Mouse (Mus musculus): ENCODE measurements around the gene Slc39a11. TPM values are rescaled to one million over a fixed set of nuclear protein-coding genes. Genes with fewer than 3 reads are reported as not detected.

Gene Slc39a11
- polyA plus RNA-seq (2015; fragmentation: Nextera tagmentation; extraction: Ambion mirVana), result 15.2 and 16.8 TPM in 2 replicates

DNA sequence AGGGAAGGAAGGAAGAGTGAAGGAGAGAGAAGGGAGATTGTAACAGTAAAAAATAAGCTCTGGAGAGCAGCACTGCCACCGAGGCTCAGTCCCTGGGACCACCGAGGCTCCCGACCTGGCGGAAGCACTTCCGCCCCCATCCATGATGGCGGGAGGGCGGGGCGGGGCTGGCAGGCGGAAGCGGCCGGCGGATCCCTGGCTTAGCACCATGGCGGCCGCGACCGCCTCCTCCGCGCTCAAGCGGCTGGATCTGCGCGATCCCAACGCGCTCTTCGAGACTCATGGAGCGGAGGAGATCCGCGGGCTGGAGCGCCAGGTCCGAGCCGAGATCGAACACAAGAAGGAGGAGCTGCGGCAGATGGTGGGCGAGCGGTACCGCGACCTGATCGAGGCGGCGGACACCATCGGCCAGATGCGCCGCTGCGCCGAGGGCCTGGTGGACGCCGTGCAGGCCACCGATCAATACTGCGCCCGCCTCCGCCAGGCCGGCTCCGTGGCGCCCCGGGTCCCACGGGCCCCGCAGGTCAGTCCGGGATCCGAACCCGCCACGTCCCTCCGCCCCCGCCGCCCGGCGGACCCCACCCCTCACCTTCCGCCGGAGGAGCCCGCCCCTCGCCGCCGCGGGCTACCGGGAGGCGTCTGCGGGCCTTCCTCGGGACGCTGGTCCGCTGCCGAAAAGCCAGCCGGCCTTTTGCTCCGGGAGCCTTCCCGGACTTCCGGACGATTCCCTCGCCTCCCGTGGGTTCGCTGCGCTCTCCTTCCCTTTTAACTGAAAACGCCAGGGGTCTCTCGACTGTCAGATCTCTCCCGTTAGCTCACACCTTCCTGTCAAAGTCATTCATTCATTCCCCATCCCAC, at the start of gene Slc39a11:
Slc39a11 (minus strand) TSS at position 727 of the 858 bp plus-strand sequence.
- Histone ChIP-seq H3K36me3 (peaks cover 32% of the 10 kb centered on the region), H3K9me3 (no peaks in the 10 kb centered on the region), H3K27me3 (replicated peaks) (no peaks in the 10 kb centered on the region), H3K4me3 (peak within 1 kb of the TSS; percentile 91), H3K9ac (peak within 1 kb of the TSS; percentile 97), H3K4me2 (peak within 1 kb of the TSS; percentile 85), H3K27ac (replicated peaks) (peak within 1 kb of the TSS; percentile 85), H3K4me1 (peaks cover 25% of the 10 kb centered on the region)
- WGBS, result under 1% methylated on average over 83 of the region's 91 CpGs
- ATAC-seq (ENCODE audit: extremely low read depth, insufficient number of reproducible peaks, low FRiP score, low TSS enrichment), result peak; percentile 58; the same call in 1 of the 2 replicates

DNA sequence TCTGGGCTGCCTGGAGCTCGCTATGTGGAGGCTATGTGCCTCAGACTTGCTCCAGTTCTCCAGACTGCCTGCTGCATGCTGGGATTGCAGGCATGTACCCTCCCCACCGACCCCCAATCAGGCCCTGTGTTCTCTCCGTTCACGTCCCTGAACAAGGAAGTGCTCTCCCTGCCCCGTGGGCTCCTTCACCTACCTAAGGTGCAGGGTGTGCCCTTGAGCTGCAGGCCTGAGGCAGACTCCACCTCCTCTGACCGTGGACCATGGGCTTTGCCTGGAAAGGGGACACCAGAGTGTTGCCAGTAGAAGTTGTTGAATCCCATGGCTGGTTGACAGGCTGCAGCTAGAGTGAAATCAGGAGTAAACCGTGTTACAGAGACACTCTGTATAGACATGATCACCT, 49.8 kb upstream of the Slc39a11 start:
- H3K4me1 ChIP-seq, result peaks cover 3% of the 10 kb centered on the region; the same call in 1 of the 2 replicates

DNA sequence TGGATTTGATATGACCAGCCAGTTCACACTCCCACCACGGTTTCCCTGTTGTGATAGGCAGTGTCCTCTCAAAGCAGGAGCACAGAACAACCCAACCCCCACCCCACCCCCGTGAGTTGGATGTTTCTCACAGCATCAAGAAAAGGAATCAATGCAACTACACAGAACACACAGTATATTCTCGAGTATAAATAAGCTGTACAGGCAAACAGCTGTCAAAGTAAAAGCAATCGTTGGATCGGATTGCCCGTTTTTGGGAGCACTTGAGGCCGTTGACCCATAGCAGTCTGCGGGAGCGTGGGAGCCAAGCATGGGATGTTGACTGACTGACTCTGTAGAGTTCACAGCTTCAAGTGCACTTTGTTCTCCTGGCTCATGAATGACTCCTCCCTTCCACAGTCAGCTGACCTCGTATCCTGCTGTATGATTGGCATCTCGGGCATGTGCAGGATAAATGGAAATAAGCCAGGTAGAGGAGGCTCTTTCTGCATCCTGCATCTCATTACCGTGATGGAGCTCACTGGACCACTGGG, 48.2 kb upstream of the Slc39a11 start:
- ATAC-seq (ENCODE audit: extremely low read depth, insufficient number of reproducible peaks, low FRiP score, low TSS enrichment), result no peak
- no peak overlapping the region for H3K4me3 ChIP-seq
- 76% methylated on average over 12 of the region's 12 CpGs for WGBS
- H3K9me3 ChIP-seq, result no peaks in the 10 kb centered on the region
- H3K4me2 ChIP-seq, result no peak overlapping the region
- H3K27me3 ChIP-seq (replicated peaks), result no peaks in the 10 kb centered on the region
- H3K36me3 ChIP-seq, result peaks cover 52% of the 10 kb centered on the region
- H3K27ac ChIP-seq (replicated peaks), result no peak overlapping the region
- H3K9ac ChIP-seq, result no peak overlapping the region
- H3K4me1 ChIP-seq, result no peaks in the 10 kb centered on the region

More for the DNA sequence above, 49.8 kb upstream of the Slc39a11 start:
- Histone ChIP-seq H3K27ac (replicated peaks) (no peak overlapping the region), H3K4me3 (no peak overlapping the region), H3K9ac (no peak overlapping the region), H3K27me3 (replicated peaks) (no peaks in the 10 kb centered on the region), H3K9me3 (no peaks in the 10 kb centered on the region), H3K36me3 (peaks cover 36% of the 10 kb centered on the region), H3K4me2 (no peak overlapping the region)
- 77% methylated on average over 7 of the region's 7 CpGs for WGBS
- no peak for ATAC-seq (ENCODE audit: extremely low read depth, insufficient number of reproducible peaks, low FRiP score, low TSS enrichment)

DNA sequence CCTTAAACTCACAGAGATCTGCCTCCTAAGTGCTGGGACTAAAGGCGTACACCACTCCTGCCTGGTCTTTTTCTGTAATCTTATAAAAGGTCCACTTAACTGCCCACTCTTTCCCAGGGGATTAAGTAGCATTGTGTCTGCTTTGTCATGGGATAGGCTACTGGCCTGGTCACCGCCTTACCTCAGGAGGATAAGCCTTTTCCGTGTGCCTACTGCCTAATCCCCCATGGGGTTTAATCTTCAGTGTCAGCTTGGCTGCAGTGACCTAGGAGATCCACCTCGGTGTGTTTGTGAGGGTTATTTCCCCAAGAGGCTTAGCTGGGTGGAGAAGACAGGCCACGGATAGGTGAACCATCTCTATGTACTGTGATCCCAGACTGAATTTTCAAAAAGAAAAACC, 47.7 kb upstream of the Slc39a11 start:
- no peak overlapping the region for H3K4me2 ChIP-seq
- WGBS, result 68% methylated on average over 5 of the region's 5 CpGs
- no peaks in the 10 kb centered on the region for H3K4me1 ChIP-seq
- no peaks in the 10 kb centered on the region for H3K9me3 ChIP-seq
- H3K27ac ChIP-seq (replicated peaks), result no peak overlapping the region
- no peak overlapping the region for H3K4me3 ChIP-seq
- H3K36me3 ChIP-seq, result peaks cover 57% of the 10 kb centered on the region
- H3K27me3 ChIP-seq (replicated peaks), result no peaks in the 10 kb centered on the region
- ATAC-seq (ENCODE audit: extremely low read depth, insufficient number of reproducible peaks, low FRiP score, low TSS enrichment), result no peak
- H3K9ac ChIP-seq, result no peak overlapping the region

DNA sequence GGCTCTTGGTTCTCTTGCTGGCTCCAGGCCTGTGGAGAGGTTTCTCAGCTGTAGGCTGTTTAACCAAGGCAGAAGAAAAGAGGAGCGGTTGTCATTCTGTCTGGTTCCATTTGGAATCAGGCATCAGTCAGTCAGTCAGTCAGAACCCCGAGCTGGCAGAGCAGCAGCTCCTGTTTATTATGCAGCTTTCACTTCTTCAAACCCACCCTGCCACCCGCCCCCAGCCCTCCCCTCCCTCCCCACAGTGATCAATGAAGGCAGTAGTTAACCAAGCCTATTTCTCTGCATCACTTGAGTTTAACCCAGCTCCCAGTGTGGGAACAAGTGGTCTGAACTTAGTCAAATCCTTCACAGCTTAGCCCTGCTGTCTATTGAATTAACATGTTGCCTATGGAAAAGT, 42.0 kb upstream of the Slc39a11 start:
- Histone ChIP-seq H3K4me3 (no peak overlapping the region), H3K4me1 (peaks cover 3% of the 10 kb centered on the region), H3K27ac (replicated peaks) (no peak overlapping the region), H3K9me3 (no peaks in the 10 kb centered on the region), H3K4me2 (no peak overlapping the region), H3K27me3 (replicated peaks) (no peaks in the 10 kb centered on the region), H3K36me3 (peaks cover 94% of the 10 kb centered on the region), H3K9ac (peak overlapping the region; percentile 7; the same call in 1 of the 2 replicates)
- no peak for ATAC-seq (ENCODE audit: extremely low read depth, insufficient number of reproducible peaks, low FRiP score, low TSS enrichment)
- WGBS, result 79% methylated on average over 3 of the region's 3 CpGs

DNA sequence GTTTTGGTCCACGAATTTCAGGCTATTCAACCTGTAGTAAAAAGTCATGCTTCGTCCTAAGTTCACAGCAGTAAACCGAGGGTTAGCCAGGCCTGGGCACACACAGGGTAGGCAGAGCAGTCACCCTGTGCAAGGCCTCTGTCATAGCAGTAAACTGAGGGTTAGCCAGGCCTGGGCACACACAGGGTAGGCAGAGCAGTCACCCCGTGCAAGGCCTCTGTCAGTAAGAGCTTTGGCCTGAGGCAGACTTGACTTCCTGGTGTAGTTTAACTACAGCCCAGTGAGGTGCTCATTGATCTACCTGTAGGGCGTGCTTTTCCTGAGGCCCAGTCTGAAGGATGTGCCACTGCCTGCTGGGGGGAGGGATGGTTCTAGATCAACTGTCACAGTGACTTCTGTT, 41.4 kb upstream of the Slc39a11 start:
- Histone ChIP-seq H3K9ac (no peak overlapping the region; the same call in 1 of the 2 replicates), H3K9me3 (no peaks in the 10 kb centered on the region), H3K27me3 (replicated peaks) (no peaks in the 10 kb centered on the region), H3K4me1 (peaks cover 8% of the 10 kb centered on the region), H3K4me3 (no peak overlapping the region), H3K36me3 (peaks cover 89% of the 10 kb centered on the region), H3K4me2 (no peak overlapping the region), H3K27ac (replicated peaks) (no peak overlapping the region)
- ATAC-seq (ENCODE audit: extremely low read depth, insufficient number of reproducible peaks, low FRiP score, low TSS enrichment), result no peak
- 84% methylated on average over 5 of the region's 5 CpGs for WGBS

DNA sequence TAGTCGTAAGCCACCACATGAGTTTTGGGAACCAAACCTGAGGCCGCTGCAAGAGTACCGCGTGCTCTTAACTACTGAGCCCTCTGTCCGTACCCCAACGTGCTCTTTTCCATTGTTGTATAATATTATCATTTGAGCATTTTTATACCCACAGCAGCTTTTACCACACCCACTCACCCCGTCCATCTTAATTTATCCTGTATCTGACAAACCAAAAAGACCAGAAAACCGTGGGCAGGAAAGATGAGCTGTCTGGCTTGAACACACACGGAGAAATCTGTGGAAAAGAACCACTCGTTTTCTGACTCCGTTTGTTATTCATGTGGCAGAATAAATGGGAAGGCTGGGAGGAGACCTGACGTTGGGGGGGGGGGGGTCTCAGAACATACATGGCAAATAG, 40.6 kb upstream of the Slc39a11 start:
- Histone ChIP-seq H3K9me3 (no peaks in the 10 kb centered on the region), H3K36me3 (peaks cover 81% of the 10 kb centered on the region), H3K4me1 (peaks cover 12% of the 10 kb centered on the region), H3K27me3 (replicated peaks) (no peaks in the 10 kb centered on the region), H3K27ac (replicated peaks) (no peak overlapping the region), H3K9ac (no peak overlapping the region), H3K4me2 (no peak overlapping the region), H3K4me3 (no peak overlapping the region)
- no peak for ATAC-seq (ENCODE audit: extremely low read depth, insufficient number of reproducible peaks, low FRiP score, low TSS enrichment)
- 88% methylated on average over 12 of the region's 12 CpGs for WGBS

DNA sequence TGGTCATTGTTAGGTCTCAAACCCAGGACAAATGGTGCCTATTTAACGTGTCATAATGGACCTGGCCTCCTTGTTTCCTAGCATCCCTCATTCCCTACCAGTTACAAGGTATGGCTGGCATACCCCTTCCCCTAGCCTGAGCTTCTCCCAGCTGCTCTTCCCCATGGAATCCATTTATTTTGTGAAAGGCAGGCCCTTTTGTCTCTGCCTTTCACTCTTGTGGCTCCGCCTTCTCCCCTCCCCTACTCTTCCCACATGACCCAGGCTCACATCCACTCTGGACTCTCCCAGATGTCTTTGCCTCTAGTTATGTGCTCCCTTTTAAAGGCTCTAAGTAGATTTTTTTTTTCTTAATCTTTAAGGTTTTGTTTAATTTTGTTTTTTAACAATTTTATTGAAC, 37.2 kb upstream of the Slc39a11 start:
- H3K9ac ChIP-seq, result no peak overlapping the region
- no peaks in the 10 kb centered on the region for H3K9me3 ChIP-seq
- no peak overlapping the region for H3K27ac ChIP-seq (replicated peaks)
- no peak overlapping the region for H3K4me2 ChIP-seq
- H3K27me3 ChIP-seq (replicated peaks), result no peaks in the 10 kb centered on the region
- peaks cover 46% of the 10 kb centered on the region for H3K36me3 ChIP-seq
- no peak overlapping the region for H3K4me3 ChIP-seq
- 80% methylated on average over 2 of the region's 2 CpGs for WGBS
- ATAC-seq (ENCODE audit: extremely low read depth, insufficient number of reproducible peaks, low FRiP score, low TSS enrichment), result no peak
- peaks cover 27% of the 10 kb centered on the region for H3K4me1 ChIP-seq

DNA sequence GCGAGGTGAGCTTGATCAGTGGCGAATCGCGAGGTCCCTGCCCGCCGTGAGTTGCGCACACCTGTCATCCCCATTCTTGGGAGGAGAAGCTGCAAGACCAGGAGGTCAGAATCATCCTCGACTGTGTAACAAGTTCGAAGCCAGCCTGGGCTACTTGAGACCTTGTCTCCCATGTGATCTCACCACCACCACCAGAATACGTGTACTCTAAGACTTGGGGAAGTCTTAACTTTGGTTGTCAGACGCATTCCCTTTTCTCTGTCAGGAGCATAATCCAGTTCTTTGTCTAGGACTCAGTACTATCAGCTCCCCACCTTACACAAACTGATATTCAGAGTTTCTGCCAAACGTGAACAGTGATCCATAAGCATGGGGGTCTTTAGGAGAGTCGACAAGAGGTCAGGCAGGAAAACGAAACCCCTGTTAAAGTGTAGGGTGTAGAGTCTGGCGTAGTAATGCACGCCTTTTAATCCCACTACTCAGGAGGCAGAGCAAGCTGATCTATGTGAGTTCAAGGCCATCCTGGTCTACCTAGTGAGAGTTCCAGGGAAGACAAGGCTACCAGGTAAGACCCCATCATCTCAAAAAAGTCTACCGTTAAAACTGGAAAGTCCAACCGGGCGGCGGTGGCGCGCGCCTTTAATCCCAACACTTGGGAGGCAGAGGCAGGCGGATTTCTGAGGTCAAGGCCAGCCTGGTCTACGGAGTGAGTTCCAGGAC, 35.0 kb upstream of the Slc39a11 start:
- no peak for ATAC-seq (ENCODE audit: extremely low read depth, insufficient number of reproducible peaks, low FRiP score, low TSS enrichment)

DNA sequence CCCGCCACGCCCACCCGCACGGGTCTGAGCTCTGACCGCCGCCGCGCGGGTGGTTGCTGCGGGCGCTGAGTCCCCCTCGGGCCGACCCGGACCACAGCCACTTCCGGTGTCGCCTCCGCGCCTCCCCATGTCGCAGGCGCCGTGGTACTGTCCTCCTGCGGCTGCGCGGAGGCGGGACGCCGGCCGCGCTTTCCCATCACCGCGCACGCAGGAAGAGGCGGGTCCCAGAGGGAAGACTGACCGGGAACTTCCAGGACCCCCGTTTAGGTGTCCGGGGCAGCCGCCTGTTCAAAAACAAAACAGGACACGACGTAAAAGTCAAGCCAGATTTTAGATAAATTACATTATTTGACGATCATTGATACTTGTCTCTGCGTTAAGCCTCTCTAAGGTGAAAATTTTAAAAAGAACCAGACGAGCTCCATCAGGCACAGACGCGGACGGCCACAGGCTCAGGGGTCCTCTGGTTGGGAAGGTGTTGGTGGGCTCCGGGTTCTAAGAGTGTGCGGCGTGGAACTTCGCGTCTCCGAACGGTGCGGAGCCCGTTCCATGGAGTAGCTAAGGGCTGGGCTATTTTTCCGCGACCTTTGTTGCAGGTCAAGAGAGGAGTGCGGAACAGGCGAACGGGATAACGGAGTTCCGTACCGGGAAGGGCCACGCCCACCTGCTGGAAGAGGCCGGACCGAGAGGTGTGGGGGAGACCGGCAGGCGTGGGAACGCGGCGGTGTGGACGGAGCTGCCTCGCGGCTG, 34.3 kb upstream of the Slc39a11 start, which contains the start of the genes Fam104a and D11Wsu47e:
Fam104a (minus strand) TSS at position 199 of the 750 bp plus-strand sequence.
D11Wsu47e (plus strand) TSS at position 456 of the 750 bp plus-strand sequence.
- H3K4me3 ChIP-seq, result peak within 1 kb of the TSS; percentile 95
- H3K27ac ChIP-seq (replicated peaks), result peak within 1 kb of the TSS; percentile 99
- WGBS, result under 1% methylated on average over 70 of the region's 73 CpGs
- H3K4me2 ChIP-seq, result peak within 1 kb of the TSS; percentile 82
- peaks cover 17% of the 10 kb centered on the region for H3K36me3 ChIP-seq
- H3K27me3 ChIP-seq (replicated peaks), result no peaks in the 10 kb centered on the region
- H3K4me1 ChIP-seq, result peaks cover 46% of the 10 kb centered on the region
- H3K9me3 ChIP-seq, result no peaks in the 10 kb centered on the region
- H3K9ac ChIP-seq, result peak within 1 kb of the TSS; percentile 98
- ATAC-seq (ENCODE audit: extremely low read depth, insufficient number of reproducible peaks, low FRiP score, low TSS enrichment), result peak; percentile 90

More for the DNA sequence above, 35.0 kb upstream of the Slc39a11 start:
- WGBS, result 36% methylated on average over 25 of the region's 25 CpGs
- no peaks in the 10 kb centered on the region for H3K27me3 ChIP-seq (replicated peaks)
- H3K27ac ChIP-seq (replicated peaks), result peak overlapping the region; percentile 99
- peaks cover 25% of the 10 kb centered on the region for H3K36me3 ChIP-seq
- H3K4me3 ChIP-seq, result peak overlapping the region; percentile 95
- peak overlapping the region; percentile 98 for H3K9ac ChIP-seq
- H3K9me3 ChIP-seq, result no peaks in the 10 kb centered on the region
- peaks cover 43% of the 10 kb centered on the region for H3K4me1 ChIP-seq
- H3K4me2 ChIP-seq, result peak overlapping the region; percentile 82
